Mouse (Mus musculus) heart, postnatal 4 days (tissue): ENCODE measurements around the gene Tmed8. TPM values are rescaled to one million over a fixed set of nuclear protein-coding genes. Genes with fewer than 3 reads are reported as not detected.
"Not testable (repeated sequence)": the region's sequence is repeated elsewhere in the genome, so short reads cannot be mapped to it uniquely, and the experiment has no call there.

Experiments used
- DNase-seq: peaks from one replicate; pipeline ENCODE4 v3.0.0; 2021
- total RNA-seq, 2 experiments: library from RNA; stranded (reverse); gene quantifications; 2 replicates each; pipeline ENCODE4 v1.2.3; 2021

Gene Tmed8
- 1 to 10 TPM; 6.7 TPM for total RNA-seq

DNA sequence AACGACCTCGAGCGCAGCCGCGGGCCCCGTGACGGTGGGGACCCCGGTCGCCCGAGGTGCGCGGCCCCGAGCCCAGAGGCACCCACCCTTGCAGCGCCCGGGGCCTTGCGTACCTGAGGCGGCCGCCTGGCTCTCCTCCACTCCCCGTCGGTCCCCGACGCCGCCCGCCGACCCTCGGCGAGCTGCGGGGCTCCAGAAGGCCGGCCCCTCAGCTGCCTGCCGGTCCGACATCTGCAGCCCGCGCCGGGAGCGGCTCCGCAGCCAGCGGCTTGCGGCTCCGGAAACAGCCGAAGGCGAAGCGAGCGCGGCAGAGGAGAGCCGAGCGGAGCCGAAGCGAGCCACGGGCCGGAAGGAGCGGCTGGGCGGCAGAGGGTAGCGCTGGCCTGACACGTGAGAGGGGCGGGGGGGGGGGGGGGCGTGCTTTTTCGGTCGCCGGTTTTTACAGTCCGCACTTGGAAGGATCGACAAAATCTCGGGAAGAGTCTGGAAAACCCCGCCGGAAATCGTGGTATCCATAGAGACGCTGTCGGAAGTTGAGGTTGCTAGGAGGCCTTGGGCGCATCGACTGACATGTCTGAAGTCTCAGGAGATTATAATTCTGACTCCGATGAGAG lies at the start of gene Tmed8:
Gene Tmed8 (minus strand): TSS at position 482 of the 614 bp plus-strand sequence.
- DNase-seq, result peak; percentile 80

DNA sequence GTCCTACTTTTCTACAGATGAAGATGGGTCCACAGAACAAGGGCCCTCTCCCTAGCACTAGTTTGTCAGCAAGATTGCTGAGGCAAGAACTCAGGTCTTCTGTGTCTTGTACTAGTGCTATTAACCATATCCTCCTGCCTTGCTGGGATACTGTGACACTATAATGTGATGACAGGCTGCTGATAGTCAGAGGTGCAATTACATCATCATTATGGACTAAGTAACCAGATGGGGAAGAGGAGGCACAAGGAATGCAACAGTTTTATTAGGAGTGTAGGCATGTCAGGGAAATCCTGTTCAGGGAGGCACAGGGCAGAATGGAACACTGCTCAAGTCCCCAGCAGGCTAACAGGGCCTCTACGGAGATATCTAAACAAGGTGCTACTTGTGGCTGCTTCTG lies 38.4 kb upstream of the Tmed8 start, which contains the start of gene Noxred1:
Gene Noxred1 (minus strand): TSS at position 101 of the 400 bp plus-strand sequence.
- DNase-seq, result no peak

DNA sequence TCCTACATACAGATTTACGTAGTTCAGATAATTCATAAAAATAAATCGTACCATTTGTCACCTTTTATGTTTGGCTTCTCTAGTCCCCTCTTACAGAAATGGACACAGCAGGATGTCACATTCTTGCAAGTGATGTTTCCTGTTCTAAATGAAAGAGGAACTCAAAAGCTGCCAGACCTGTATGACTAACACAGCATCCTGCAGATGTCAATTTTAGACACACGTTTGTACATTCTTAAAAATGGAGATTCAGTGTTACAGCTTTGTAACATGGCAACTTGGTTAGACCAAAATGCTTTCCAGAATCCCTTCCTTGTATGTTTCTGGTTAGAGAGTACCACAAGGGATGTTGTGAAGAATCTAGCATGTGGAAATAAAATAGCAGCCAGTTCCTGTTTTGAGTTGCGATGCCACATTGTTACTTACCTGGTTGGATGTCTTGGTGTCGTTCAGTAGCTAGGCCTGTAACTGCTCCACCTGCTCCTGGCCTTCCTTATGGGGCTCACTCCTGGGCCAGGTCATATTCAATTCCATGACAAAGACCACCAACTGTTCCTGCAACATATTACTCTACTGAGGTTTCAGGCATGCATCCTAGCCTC lies 36.7 kb upstream of the Tmed8 start:
- DNase-seq, result no peak

DNA sequence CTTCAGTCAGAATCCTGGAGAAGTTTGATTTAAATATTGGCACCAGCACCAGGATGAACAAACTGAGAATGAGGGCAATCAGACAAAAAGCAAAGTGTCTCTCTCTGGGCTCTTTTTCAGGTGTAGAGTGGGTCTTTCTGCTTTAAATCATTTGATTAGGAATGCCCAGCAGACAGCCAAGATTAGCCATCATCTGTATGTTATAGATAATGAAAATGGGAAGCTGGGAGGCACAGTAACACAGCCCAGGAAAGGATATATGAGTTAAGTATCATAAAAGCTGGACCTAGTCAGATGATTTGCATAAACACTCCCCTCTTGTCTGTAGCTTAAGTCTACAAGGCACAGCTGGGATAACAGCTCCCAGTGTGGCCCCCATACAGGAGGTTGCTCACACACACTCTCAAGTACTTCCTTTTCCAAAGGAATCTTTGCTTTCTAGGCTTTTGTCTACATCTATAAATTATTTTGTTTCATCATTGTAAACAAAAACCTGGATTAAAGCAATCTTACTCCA lies 30.2 kb upstream of the Tmed8 start:
- DNase-seq, result no peak

DNA sequence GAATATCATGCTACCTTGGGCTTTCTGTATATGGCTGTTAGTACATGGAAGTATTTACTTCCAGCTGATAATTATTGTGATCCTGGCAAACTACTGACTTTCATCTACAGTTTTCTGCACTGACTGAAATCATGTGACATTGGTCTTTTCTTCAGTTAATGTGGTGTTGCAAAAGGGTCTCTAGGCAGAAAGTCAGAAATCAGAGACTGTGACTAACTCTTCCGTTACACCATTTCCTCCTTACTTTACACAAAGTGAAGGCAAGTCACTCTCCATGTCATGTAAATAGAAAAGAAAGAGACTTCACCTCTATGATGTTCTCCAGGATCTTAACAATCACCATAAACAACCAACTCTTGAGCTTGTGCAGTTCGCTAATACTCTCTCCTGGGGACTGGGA lies 29.4 kb upstream of the Tmed8 start:
- DNase-seq, result no peak

DNA sequence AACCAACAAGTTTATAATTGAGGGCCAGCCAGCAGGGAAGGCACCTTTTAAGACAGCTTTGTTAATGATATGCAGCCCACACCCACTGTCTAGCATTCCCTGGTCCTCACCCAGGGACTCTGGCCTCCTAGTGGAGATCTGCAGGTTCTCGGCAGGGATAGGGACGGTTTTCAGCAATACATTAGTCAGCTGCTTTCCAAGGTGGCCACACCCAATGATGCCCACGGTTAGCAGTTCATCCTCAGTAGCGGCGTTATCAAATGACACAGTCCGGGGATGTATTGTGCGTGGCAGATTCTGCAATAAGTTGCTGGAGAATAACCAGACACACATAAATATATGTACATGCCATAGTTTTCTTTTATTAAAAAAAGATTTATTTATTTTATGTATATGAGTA lies 26.5 kb upstream of the Tmed8 start:
- DNase-seq, result no peak

DNA sequence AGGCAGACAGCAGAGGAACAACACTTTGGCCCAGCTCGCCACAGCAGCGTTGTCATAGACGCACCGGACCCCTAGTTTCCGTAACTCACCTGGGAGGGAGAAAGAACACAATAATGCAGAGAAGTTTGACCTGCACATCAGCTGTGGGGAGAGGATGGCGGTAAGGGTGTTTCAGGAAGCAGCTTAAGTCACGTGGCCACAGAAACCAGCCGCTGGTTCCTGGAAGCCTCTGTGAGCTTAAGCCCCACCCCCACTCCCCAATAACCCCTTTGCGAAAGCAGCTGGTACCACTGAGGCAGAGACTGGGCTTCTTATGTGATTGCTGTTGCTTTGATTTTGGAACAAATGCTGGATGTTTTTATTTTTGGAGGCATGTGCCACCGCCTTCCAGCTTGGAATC lies 24.7 kb upstream of the Tmed8 start:
- DNase-seq, result no peak

DNA sequence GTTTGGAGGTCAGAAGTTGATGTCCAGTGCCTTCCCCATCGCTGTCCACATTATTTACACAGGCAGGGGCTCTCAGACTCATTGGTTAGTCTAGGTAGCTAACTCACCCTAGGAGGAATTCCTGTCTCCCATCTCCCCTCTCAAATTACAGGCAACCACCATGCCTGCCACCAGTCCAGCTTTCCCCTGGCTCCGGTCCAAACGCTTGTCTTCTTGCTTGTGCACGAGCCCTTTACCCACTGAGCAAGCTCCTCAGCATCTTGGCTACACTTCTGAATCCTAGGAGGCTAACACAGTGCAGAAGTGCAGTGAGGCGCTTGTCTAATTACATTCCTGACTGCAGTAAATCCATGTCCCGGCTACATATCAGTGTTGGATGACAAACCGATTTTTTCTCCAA lies 19.1 kb upstream of the Tmed8 start:
- DNase-seq, result peak; percentile 36

DNA sequence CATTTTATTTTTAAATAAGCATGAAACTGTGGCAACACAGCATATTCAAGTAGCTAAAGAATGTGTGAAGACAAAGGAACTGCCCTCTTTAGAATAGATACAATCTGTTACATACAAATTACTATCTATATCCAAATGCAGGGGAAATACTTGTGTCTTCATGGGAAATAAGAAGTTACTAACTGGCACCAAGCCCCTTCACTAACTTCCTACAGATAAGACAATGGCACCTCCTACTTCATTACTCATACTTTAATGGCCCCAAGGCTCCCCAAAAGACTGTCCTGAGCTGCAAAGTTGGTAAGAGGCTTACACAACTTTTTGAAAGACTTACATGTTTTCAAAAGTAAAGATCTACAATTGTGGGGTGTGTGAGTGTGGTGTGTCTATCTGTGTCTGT lies 17.3 kb upstream of the Tmed8 start:
- DNase-seq, result no peak

DNA sequence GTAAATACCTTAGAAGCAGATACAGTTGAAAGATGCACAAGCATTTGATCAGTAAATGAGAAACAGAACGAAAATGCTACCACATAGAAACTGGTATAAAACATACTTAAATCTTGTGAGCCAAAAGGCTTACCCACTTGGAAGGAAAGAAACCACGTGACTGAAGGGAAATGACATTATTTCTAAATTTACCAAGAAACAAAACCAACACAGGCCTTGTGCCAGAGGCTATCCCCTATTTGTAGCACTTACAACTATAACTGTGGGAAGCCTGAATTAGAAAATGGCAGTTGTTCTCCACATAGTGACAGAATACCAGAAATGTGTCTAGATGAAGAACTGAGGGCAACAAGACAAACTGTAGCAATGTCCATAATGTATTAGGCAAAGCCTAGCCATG lies 15.8 kb upstream of the Tmed8 start:
- no peak for DNase-seq

DNA sequence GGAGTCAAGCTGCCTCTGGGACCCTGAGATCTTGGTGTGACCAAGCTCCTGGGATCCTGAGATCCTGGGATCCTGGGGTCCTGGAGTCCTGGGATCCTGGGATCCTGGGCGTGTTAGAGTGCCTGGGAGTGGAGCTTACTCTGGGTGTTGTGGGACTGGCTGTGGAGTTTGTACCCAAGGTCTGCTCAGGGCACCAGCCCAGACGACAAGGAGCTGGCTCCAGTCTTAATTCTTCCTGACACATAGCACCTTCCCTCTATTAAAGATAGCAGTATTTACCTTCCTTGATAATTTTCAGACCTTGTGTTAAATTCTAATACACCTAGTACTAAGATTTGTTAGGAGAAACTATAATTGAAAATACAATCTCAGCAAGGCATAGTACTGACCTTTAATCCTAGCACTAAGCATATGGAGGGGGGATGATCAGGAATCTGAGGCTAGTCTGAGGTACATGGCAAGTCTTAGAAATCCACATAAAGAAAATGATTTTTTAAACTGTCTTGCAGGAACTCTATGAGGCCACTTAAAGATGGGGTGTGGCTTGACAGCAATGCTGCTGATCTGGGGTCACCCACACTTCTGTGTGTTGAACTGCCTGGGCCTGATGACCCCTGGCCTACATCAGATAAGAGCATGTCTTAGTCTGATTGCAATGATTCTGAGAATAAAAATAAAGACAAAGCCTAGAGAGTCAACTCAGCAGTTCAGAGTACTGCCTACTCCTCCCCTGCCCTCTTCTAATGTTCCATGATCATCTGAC lies 12.8 kb upstream of the Tmed8 start:
- no peak for DNase-seq

DNA sequence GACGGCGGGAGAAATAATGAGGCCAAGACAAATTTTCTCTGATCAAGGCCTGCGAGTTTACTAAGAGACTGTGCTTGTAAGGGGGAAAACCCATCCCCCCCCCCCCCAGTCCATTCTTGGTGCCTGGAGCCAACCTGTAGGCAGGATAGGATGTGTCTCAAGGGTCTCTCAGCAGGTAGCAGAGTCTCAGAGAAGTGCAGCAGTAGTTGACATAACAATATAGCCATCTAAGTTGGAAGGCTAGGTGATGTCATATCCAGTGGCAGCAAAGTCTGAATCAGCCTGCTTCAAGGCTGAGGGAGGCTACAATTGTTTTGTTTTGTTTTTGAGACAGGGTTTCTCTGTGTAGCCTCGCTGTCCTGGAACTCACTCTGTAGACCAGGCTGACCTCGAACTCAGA lies 5.5 kb upstream of the Tmed8 start:
- not testable (repeated sequence) for DNase-seq

DNA sequence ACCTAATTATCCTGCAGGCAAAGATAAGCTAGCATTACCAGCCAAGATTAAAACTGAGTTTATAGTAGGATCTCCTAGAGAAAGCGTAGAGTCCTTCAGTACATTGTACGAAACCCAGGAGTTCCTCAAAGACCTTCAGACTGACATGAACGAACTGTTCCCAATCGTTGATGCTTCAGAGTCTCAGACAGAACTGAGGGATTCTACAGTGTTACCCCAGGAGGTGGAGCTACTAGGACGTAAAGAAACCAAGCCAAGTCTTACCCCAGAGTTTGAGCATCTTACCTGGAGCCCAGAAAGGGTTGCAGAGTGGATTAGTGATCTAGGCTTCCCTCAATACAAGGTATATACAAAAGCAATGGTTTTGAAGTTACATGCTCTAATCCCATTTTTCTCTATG lies 1.4 kb upstream of the Tmed8 start:
- DNase-seq, result no peak

DNA sequence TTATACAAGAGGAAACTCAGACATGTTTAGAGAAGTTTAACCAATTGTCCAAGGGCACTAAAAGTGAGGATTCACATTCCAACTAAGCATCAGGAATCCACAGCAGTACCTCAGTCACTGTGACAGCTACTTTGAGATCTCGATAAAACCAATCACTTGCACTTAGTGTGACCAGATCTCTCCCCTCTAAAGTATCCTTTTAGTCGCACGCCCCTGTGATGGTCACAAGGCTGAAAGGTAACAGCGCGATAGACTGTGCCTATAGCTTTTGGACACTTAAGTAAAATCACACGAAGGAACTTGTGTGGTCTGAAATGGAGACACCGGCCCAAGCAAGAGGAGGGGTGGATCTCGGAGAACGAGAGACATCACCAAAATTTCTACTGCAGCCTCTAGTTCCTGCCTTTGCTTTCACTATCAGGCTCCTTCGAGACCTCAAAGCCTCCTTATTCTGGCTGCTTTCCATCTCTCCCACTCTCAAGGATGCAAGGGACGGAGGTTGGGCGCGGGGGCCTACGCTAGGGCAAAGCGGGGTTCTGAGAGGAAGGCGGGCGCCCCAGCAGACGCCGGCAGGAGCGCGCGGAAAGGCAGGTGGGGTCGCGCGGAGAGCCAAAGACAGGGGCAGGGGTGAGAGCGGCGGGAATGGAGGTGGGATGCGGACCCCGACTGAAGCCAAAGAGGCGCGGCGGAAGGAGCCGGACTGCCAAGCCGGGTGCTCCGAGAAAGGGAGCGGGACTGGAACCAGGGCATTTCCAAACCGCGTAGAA lies 865 bp downstream of the Tmed8 start, which contains the start of gene Samd15:
Gene Samd15 (plus strand): TSS at position 518 of the 767 bp plus-strand sequence.
- peak; percentile 48 for DNase-seq

DNA sequence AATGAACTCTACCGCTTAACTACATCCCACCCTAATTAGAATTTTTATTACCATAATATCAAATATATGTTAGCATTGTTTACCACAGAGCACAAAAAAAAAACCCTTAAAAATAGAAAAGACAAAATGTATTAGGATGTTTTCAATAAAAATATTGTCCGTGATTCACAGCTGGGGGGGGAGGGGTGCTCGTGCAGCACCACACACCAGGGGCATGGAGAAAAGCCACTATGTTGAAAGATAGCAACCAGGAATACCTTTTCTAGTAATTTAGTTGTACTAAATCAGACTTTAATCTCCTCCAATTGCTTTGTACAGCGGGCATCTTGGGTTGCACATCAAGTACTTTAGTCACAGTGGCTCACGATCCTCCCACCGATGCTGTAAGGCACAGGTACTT lies 1.5 kb downstream of the Tmed8 start:
- DNase-seq, result no peak

DNA sequence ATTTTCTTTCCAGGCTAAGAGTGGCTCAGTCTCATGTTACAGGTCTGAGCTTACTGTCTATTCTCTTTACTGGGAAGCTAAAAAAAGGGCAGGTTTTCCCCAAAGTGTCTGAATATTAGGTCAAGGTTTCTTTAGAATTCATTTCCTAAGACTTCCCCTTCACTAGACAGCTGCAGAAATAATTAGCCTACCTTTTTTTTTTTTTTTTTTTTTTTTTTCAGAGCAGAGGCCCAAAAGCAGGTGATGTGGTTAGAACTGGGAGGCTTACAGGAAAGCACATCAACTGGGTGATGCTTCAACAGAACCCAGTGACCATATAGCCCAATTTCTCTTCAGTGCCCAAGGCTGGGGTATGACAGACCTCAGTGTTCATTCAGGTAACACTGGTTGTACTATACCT lies 3.9 kb downstream of the Tmed8 start:
- no peak for DNase-seq

DNA sequence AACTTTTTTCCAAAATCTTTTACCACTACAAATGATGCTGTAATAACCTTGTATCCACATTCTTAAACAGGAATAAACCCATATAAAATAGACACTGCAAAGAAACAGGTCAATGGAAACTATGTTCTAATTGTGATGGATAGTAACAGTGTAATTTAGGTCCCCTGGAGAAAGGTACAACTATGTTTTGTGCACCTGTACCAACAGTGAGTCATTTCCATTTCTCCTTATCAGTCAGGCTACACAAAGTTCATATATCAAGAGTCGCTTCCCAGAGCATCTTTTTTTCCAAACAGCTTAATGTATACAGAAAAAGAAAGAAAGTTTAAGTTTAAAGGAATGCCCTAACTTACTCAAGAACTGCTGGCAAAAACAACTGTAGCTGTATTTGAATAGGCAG lies 5.2 kb downstream of the Tmed8 start:
- no peak for DNase-seq

DNA sequence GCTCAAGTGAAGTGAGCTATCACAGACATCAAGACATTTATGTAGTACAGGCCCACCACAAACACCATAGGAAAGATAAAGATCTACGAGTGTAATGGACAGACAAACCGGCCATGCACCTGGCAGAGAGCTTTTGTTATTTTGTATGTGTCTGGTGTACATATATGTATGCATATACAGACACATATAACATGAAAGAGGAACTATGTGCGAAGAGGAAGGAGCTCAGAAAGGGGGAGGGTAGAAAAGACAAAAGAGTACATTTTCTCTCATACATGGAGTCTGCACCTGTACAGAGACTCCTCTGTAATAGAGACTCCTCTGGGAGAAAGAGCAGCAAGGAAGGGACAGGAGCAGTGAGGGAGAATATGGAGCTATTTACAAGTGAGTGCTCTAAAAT lies 7.2 kb downstream of the Tmed8 start:
- no peak for DNase-seq

DNA sequence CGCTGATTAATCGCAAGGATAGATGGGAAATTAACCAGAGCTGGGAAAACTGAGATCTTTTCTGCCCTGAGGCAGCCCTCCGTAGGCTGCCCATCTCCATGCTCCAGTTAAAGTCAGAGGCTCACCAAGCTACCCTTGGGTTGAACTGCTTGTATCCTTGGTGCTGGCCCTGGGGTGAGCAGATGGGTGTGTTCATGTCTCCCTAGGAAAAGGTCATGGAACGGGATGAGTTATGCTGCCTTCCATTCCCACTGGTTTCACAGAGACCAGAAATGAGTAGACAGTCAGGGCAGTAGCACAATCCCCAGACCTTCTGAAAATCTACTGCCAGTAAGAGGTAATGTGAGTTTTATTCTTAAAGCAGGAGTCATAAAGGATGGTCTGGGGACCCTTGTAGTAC lies 22.6 kb downstream of the Tmed8 start:
- no peak for DNase-seq

DNA sequence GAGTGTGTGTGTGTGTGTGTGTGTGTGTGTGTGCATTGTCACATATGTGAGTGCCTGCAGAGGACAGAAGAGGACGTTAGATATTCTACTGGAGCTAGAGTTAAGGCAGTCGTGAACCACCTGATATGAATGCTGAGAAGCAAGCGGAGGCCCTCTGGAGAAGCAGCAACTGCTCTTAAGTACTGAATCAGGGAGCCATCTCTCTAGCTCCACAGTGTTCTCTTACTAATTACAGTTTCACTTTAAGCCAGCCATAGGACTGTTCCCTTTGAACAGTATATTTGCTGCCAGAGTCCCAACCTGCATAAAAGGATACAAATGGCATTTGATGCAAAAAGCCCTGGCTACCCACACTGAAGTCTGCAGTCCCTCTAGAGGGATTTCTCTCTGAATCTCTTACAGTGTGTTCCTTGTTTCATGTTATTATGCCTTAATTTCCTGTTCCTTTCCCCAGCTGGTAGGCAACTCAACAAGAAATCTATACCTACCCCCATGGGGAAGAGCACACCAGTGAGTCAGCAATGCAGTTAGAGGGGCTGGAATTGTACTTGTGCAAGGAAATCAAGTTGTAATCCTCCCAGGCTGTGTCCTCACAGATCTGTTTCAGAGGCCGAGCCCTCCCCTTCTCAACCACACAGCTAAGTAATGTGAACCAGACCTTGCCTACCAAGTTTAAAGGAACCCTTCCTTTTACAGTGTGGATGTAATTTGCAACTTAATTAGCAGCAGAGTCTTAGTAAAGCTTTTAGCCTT lies 24.9 kb downstream of the Tmed8 start:
- no peak for DNase-seq

DNA sequence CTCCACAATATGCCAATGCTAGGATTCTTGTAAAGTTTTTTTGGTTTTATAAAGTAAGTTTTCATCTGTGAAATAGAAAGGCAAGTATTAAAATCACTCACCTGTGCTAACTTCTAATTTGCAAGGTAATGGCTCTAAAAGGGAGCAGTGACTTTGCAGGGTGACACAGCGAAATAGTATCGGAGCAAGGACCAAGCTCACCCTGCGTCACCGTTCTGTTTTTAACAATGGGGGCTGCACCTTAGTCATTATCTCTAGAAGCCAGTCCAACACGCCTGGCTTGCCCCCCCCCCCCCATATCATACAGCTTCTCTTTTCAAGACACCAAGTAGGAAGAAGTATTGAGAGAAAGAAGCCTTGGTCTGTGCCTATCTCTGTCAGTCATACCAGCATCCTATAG lies 39.4 kb downstream of the Tmed8 start:
- DNase-seq, result no peak

DNA sequence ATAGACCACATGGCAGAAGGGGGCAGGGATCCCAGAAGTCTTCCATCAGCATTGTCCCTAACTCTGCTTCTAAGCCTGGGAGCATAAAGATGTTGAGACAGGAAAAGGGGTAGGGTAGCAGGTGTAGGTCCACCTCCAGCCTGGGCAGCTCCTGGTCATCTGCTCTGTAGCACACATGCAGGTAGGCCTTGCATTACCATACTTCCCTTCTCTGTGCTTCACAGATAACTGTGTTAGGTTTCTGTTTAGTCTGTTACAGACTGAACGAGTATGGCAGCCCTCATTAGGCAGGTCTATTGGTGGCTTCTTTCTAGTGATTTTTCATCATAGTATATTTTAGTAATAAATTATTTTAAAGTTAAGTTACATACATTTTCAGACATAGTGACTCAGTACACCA lies 39.9 kb downstream of the Tmed8 start:
- no peak for DNase-seq
